Mouse (Mus musculus): ENCODE results near the gene Npas2.

The Npas2 gene

GRCm38 (mm10) chr1:39284786-39285185, 91.3 kb downstream of the Npas2 start:
- no peak for DNase-seq (ENCODE audit: low spot score)

- no peak for DNase-seq (ENCODE audit: low spot score)
Observed at GRCm38 (mm10) chr1:39287076-39287475, 93.5 kb downstream of the Npas2 start.

GRCm38 (mm10) chr1:39287831-39288230, 94.3 kb downstream of the Npas2 start:
- DNase-seq (ENCODE audit: low spot score), result no peak

- no peak for DNase-seq (ENCODE audit: low spot score)
Observed at GRCm38 (mm10) chr1:39288425-39288824, 94.9 kb downstream of the Npas2 start.

GRCm38 (mm10) chr1:39292001-39292400, 98.5 kb downstream of the Npas2 start:
- DNase-seq (ENCODE audit: low spot score), result no peak

- DNase-seq (ENCODE audit: low spot score), result no peak
Observed at GRCm38 (mm10) chr1:39298294-39298693, 104.8 kb downstream of the Npas2 start.

- no peak for DNase-seq (ENCODE audit: low spot score)
Observed at GRCm38 (mm10) chr1:39300243-39300642, 106.7 kb downstream of the Npas2 start.

GRCm38 (mm10) chr1:39300676-39301075, 107.1 kb downstream of the Npas2 start:
- DNase-seq (ENCODE audit: low spot score), result no peak

- no peak for DNase-seq (ENCODE audit: low spot score)
Observed at GRCm38 (mm10) chr1:39302246-39302645, 108.7 kb downstream of the Npas2 start.

GRCm38 (mm10) chr1:39303054-39303649, 109.6 kb downstream of the Npas2 start:
- DNase-seq (ENCODE audit: low spot score), result no peak

- no peak for DNase-seq (ENCODE audit: low spot score)
Observed at GRCm38 (mm10) chr1:39307291-39307690, 113.8 kb downstream of the Npas2 start.

GRCm38 (mm10) chr1:39307971-39308370, 114.4 kb downstream of the Npas2 start:
- no peak for DNase-seq (ENCODE audit: low spot score)

- no peak for DNase-seq (ENCODE audit: low spot score)
Observed at GRCm38 (mm10) chr1:39309548-39309947, 116.0 kb downstream of the Npas2 start.

- DNase-seq (ENCODE audit: low spot score), result no peak
Observed at GRCm38 (mm10) chr1:39312345-39312967, 118.9 kb downstream of the Npas2 start.

GRCm38 (mm10) chr1:39313352-39314245, 120.1 kb downstream of the Npas2 start:
- DNase-seq (ENCODE audit: low spot score), result no peak

GRCm38 (mm10) chr1:39317935-39318334, 124.4 kb downstream of the Npas2 start:
- DNase-seq (ENCODE audit: low spot score), result no peak

- DNase-seq (ENCODE audit: low spot score), result no peak
Observed at GRCm38 (mm10) chr1:39318870-39319269, 125.3 kb downstream of the Npas2 start.

- DNase-seq (ENCODE audit: low spot score), result no peak
Observed at GRCm38 (mm10) chr1:39321954-39322353, 128.4 kb downstream of the Npas2 start.

- DNase-seq (ENCODE audit: low spot score), result no peak
Observed at GRCm38 (mm10) chr1:39325228-39325627, 131.7 kb downstream of the Npas2 start.

- no peak for DNase-seq (ENCODE audit: low spot score)
Observed at GRCm38 (mm10) chr1:39327546-39327945, 134.0 kb downstream of the Npas2 start.

GRCm38 (mm10) chr1:39330857-39331594, 137.5 kb downstream of the Npas2 start:
- DNase-seq (ENCODE audit: low spot score), result no peak

GRCm38 (mm10) chr1:39332456-39332855, 138.9 kb downstream of the Npas2 start:
- DNase-seq (ENCODE audit: low spot score), result no peak

Data from layer of hippocampus, adult 9-10 months (tissue).